Mouse (Mus musculus): ENCODE results near the gene AL732309.1. TPM values are rescaled to one million over a fixed set of nuclear protein-coding genes. Genes with fewer than 3 reads are reported as not detected.

Gene AL732309.1
- 15.8 and 16.4 TPM in 2 replicates for polyA plus RNA-seq (2012; rRNA removed)

DNA sequence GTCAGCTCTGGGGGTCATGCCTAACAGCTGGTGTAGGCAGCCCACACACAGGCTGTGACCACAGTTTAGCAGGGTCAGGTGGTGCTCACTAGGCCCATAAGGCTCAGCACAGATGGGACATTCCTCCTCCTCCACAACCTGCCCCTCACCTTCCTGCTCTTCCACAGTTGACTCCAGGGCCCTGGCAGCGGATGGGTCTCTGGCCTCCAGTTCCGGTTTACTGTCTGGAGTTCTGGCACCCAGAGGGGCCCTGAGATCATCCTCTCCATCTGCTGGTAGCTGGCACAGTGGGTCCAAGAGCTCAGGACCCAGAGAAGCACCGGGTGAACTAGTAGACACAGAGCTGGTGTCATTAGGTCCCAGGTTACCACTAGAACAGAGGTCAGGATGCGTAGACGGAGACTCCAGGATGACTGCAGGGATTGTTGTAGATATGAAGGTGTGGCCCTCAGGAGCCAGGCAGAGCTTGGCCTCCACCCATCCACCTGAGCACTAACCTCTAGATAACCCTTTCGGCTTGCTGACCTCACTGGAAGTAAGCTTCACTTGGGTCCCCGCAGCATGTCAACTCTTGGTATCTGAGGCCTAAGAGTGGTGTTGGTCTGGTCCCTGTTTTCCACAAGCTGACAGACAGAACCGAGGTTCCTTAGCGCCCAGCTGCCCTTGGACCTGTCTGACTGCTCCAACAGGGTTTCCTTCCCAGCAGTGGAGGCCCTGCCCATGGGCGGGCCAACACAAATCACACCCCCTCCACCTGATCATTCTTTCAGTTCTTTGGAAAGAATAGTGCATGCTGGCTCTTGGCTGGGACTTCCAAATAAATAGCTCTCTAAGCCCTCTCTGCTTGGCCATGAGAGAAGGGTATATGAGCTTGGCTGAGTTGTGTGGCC is at the start of gene AL732309.1:
Gene AL732309.1, minus strand, starts transcription at position 681 of the 890 bp plus-strand sequence.
- DNase-seq (ENCODE audit: extremely low spot score in 1 of 2, low spot score in 1 of 2), result no peak

DNA sequence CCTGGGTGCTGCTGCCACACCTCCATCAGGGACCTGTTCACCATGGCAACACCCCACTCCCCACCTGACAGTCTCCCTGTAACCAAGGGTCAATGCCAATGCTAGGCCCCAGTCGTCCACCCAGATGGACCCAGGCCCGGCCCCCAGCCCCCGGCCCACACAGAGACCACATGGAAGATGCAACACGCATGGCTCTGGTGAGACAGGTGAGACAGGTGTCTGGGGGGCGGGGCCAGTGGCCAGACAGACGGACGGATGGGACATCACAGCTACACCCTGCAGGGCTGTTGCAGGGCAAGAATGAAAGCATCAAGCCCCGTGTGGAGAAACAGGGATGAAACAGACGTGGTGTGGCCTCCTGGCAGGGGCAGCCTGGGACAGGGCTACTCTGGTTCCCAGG is 47.0 kb upstream of the AL732309.1 start:
- no peak for DNase-seq (ENCODE audit: extremely low spot score in 1 of 2, low spot score in 1 of 2)

DNA sequence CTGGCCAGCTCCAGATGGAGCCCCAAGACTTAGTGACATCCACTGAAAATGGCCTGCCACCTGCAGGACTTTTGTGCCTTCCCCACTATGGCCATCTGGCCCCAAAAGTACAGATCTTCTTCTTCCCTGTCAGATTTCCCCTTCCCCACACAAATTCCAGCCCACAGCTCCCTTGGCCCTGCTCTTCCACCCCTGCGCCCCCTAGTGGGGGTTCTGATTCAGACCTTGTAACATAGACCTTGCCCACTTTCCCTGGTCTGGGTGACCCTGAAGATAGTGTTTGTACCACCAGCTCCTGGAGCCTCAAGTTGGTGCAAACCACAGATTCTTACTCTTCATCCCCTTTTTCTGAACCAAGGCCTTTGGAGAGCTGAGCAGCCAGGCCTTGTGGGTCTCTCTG is 46.2 kb upstream of the AL732309.1 start:
- DNase-seq (ENCODE audit: extremely low spot score in 1 of 2, low spot score in 1 of 2), result peak in 1 of 2 experiments; percentile 81

DNA sequence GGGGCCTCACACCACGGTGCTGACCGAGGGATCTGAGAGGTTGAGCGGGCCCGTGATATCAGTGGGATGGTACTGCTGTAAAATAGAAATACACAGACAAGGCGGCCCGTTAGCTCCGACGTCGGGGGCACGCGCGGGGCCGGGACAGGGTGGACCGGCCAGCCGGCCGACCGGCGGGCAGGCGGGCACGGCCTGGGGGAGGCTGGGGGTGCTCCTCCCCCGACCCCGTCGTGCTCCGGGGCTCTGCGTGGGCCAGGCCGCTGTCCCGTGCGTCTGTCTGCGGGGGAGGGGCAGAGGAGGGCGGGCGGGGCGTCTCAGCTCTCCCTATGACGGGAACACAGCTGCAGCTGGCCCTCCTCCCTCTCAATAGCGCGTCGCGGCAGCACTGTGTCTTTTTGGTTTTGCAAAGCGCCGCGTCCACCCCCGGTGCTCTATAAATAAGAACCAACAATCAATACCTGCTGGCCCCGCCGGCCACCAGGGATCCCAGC is 45.4 kb upstream of the AL732309.1 start:
- DNase-seq (ENCODE audit: extremely low spot score in 1 of 2, low spot score in 1 of 2), result peak in 1 of 2 experiments; percentile 65

DNA sequence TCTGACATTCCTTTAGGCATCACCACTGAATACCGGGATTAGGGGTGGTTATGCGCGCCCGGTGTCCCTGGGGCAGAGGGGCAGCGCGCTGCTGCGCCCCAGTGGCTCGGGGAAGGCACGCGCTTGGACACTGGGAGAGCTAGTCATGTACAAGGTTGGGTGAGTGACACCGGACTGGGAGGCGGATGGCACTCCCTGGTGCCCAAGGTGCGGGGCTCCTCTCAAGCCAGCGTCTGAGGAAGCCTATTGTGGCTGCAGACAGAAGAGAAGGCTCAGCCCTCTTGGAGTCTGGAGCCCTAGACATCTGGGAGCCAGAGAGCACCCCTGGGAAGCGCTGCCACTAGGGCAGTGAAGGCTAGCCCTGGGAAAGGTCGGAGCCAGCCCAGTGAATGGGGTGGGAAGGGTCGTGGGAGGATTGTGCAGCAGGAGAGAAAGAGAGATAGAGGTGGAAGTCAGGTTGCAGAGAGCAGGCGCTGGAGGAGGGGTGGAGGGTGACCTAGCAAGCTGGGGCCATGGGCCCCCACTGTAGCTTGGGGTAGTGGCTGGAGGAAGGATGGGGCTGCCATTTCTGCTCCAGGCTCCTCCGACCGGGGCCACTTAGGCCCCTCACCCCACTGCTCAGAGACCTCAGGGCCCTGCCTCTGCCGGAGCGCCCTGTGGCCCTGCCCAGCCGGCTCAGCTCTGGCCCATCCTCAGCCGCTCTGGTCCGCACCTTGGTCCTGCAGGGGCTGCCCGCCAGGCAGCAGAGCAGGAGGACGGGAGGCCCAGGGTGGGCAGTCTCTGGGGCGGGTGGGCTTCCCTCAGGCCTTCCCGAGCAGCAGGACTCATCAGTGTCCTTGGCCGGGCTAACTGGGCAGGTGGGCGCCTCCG is 44.8 kb upstream of the AL732309.1 start:
- DNase-seq (ENCODE audit: extremely low spot score in 1 of 2, low spot score in 1 of 2), result no peak

DNA sequence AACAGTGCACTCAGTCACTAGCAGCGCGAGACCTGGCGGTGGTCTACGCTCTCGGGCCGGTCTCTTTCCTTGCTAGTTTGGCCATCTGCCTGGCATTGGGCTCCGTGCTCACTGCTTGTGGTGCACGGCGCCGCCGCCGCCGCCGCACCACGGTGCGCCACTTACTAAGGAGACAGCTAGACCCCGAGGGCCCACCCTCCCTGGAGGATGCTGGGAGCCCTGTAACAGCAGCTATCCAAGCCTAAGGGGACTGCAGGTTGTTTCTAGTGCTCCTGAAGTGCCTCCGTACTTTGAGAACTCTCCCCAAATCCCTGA is 44.1 kb upstream of the AL732309.1 start:
- peak in 1 of 2 experiments; percentile 59 for DNase-seq (ENCODE audit: extremely low spot score in 1 of 2, low spot score in 1 of 2)

DNA sequence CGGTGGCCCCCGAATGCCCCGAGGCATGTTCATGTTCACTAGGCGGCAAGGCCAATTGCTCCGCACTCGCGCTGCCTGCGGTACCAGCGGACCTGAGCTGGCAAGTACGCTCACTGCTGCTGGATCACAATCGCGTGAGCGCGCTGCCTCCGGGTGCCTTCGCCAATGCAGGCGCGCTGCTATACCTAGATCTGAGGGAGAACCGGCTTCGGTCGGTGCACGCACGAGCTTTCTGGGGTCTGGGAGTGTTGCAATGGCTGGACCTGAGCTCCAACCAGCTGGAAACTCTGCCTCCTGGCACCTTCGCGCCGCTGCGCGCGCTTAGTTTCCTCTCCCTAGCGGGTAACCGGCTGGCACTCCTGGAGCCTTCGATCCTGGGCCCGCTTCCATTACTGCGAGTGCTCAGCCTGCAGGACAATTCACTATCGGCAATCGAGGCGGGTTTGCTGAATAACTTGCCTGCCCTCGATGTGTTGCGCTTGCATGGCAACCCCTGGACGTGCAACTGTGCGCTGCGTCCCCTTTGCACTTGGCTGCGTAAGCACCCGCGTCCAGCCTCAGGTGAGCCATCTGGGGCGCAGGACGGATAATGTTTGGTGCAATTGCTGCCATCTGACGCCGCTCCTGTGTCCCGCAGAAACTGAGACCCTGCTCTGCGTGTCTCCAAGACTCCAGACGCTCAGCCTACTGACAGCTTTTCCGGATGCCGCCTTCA is 43.6 kb upstream of the AL732309.1 start:
- peak in 1 of 2 experiments; percentile 69 for DNase-seq (ENCODE audit: extremely low spot score in 1 of 2, low spot score in 1 of 2)

DNA sequence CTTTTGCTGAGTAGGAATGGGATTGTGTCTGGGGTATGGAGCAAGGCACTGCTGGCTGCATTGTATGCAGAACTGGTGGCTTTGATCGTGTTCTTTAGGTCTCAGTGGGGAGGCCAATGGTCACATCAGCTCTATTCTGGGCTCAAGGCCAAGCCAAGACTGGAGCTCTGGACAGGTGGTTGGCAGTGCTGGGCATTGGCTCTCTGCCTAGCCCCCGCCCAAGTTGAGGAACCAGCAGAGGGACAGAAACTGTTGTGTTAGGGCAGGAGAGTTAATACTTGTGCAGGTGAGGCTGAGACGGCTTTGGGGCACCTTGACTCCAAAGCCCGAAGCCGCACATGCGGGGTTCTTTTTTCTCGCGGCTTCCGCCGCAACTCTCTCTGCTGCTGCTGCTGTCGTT is 43.0 kb upstream of the AL732309.1 start, which contains the start of gene Lrrc26:
Gene Lrrc26, plus strand, starts transcription at position 265 of the 400 bp plus-strand sequence.
- no peak for DNase-seq (ENCODE audit: extremely low spot score in 1 of 2, low spot score in 1 of 2)

- no peak for DNase-seq (ENCODE audit: extremely low spot score in 1 of 2, low spot score in 1 of 2)
These were observed 42.2 kb upstream of the AL732309.1 start for GRCm38 (mm10) chr2:25288734-25289345.

DNA sequence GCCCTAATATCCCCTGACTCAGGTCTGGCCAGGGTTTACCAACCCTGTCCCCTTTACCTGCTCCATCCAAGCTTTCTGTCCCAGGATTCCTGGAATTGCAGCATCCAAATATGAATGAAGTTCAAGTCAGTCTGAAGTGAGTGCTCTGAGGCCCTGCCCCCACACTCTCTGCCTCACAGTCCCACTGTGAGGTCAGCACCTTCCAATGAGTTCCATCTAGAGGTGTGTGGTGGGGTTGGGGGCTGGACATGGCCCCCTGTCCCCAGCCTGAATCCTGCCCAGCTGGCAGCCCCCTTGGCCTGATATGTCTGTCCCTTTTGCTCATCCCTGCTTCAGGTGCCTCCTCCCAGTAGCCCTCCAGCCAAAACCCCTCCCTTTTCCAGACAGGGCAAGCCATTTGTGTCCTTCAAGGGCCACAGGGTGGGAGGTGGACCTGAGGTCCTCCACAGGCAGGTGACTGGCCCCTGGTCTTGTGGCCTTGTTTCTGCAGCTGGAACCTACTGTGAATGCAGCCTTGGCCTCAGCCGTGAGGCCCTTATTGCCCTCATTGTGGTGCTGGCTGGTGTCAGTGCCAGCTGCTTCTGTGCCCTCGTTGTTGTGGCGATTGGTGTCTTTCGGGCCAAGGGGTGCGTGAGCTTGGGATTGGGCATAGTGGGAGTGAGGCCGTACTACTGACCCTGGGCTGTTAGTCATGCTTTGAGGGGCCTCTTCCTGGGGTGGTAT is 41.4 kb upstream of the AL732309.1 start, which contains the start of gene Tmem210:
Gene Tmem210, plus strand, starts transcription at position 219 of the 723 bp plus-strand sequence.
- DNase-seq (ENCODE audit: extremely low spot score in 1 of 2, low spot score in 1 of 2), result no peak

DNA sequence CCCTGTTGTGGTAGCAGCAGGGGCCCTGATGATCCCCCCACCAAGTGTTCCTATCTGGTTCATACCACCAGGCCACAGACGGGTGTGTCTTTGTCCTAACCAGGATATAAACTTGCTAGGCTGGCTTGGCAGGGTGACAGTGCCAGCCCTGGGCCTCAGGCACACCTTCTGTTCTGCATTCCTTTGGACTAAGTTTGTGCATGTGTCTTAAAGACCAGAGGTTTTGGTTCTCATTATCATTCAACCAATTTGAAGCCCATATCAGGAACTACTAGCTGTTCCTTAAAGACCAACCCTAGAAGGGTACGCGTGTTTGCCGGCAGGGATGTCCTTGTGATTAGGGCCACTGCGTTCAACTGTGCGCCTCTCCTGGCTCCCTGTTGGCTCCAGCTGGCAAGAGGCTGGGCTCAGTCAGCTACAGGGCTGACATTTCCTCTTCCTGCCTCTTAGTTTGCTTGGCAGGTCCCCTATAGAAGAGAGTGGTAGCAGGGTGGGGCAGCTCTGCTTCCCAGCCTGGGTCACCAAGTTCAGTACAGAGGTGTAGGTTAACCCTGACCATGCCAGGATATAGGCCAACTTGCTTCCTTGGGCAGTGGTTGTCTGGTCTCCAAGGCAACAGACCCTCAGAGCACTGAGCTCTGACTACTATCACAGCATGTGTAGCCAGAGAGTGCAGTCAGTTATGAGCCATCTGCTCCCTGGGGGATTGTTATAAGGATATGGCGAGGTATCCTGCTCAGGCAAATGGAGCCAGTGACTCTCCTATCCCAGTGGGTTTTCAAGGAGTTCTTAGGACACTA is 40.4 kb upstream of the AL732309.1 start:
- no peak for DNase-seq (ENCODE audit: extremely low spot score in 1 of 2, low spot score in 1 of 2)

- no peak for DNase-seq (ENCODE audit: extremely low spot score in 1 of 2, low spot score in 1 of 2)
These were observed 39.7 kb upstream of the AL732309.1 start for GRCm38 (mm10) chr2:25286314-25286713.

DNA sequence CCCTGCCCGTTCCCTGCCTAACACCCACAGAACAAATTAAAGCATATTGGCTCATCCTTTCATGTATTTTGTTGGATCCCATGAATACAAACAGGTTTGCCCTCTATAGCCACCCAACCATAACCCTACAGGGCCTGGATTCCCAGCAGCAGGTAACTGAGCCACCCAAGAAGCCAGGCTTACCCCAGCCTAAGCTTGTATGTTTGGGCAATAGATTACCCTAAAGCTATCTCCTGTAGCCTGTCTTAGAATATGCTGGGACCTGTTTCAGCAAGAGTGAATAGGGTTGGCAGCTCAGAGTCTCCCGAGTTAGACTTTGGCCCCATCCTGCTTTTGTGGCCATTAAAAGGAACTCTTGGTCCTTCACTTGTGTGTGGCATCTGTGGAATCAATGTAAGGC is 38.9 kb upstream of the AL732309.1 start:
- no peak for DNase-seq (ENCODE audit: extremely low spot score in 1 of 2, low spot score in 1 of 2)

DNA sequence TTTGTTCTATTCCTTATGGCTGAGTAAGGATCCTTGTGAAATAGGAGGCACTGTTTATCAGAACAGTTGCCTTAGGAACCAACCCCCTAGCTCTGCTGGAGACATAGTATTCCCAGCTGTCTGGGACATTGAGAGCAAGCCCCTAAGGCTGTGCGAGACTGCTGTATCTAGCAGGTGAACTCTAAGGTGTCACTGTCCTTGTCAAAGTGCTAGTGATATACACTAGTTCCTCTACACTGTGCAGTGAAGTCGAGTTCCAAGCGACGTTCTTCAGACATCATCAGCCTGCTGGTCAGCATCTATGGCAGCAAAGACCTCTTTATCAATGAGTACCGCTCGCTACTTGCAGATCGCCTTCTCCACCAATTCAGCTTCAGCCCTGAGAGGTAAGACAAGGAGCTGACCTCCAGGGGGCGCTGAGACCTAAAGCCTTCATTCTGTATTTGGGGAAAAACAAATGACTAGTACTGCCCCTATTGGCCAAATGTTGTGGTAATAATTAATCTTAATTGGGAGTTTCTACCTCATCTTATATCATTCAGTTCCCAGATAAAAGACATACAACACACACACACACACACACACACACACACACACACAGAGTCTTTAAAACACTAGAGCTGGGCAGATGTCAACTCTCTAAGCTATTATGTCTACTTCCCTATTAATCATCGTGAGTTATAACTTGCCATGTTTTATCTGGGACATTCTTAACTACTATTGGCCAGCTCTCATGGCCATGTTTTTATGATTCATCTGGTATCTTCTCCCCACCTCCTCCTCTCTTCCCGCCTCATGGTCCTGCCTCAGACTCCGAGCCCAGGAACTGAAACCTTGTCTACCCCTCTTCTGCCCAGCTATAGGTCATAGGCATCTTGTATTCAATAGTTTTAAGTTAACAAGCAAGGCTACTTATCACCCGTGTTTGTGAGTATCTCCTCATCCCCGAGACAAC is 32.5 kb upstream of the AL732309.1 start:
- peak in 1 of 2 experiments; percentile 90 for DNase-seq (ENCODE audit: extremely low spot score in 1 of 2, low spot score in 1 of 2)

GRCm38 (mm10) chr2:25273010-25273409 is 26.3 kb upstream of the AL732309.1 start:
- DNase-seq (ENCODE audit: extremely low spot score in 1 of 2, low spot score in 1 of 2), result no peak

DNA sequence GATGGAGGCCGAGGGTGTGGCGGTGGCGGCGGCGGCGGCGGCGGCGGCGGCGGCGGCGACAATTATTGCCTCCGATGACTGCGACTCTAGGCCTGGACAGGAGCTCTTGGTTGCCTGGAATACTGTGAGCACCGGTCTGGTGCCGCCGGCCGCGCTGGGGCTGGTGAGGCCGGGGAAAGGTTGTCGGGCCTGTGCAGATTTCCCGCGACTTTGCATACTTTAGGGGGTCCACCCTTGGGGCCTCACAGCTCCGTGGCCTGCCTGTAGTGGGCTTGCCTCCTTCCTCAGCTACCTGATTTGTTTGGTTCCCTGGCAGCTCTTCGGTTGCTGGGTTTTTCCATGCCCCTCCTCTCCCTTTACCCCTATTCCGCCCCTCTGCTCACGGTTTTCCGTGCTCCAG is 25.9 kb upstream of the AL732309.1 start:
- DNase-seq (ENCODE audit: extremely low spot score in 1 of 2, low spot score in 1 of 2), result no peak

- DNase-seq (ENCODE audit: extremely low spot score in 1 of 2, low spot score in 1 of 2), result peak; percentile 92 to 98
These were observed 25.3 kb upstream of the AL732309.1 start, which contains the start of the genes Ssna1 and Anapc2 for GRCm38 (mm10) chr2:25271827-25272511. Ssna1 (minus strand) TSS chr2:25272438. Anapc2 (plus strand) TSS chr2:25272478.
